In the genomic region with DNA sequence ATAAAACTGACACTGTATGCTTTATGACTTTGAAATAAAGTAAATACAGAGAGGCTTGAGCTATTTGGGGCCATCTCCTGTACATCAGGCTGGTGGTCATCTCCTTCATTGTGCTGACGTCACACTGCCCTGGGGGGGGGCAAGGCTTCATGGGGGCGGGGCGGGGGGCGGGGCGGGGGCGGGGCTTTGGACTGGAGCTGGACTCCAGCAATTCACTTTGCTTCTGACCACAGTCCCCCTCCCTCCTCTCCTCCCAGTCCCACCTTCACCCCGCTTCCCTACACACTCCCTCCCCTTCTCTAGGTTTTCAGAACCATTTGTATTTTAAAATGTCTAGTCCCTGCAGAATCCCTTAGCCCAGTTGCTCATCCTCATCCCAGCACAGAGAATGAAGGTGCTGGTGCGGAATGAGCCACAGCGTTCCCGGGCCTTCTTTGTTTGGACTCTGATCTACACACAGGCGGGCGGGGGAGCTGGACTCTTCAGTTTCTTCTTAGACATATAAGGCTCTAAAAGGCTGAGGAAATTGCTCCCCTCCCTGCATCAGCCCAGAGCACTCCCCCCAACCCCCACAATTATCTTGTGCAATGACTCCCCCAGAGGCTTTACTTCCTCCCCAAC, we compare ENCODE assay signal across 9 mouse cellular contexts. TPM values are rescaled to one million over a fixed set of nuclear protein-coding genes. Genes with fewer than 3 reads are reported as not detected.
DNase-seq lines count a peak whose midpoint lies in the region; ATAC-seq and TF ChIP-seq lines count a peak whose summit lies in the region.
"Had no signal": no experiment of that assay in that cellular context is flagged by ENCODE, and none has a peak within 500 bp of the region (broad histone marks: within the 10 kb centered on the region; RNA-seq: fewer than 3 reads in every experiment).

No protein-coding gene starts in this region.

- intact Hi-C loops in gastrocnemius, postnatal 14 days (cut with DNase I; ENCODE audit: low total_unique reads), result no loop called here

- peak; percentile 49 for ATAC-seq in hindbrain, embryonic 15.5 days (ENCODE audit: low FRiP score, low read depth)
- no peak for ATAC-seq in liver, embryonic 12.5 days

- peak overlapping the region; percentile 57 for H3K4me2 ChIP-seq in hindbrain, embryonic 15.5 days
- peak overlapping the region; percentile 49 for H3K4me2 ChIP-seq in liver, embryonic 12.5 days

- WGBS in hindbrain, embryonic 15.5 days, result 2% methylated on average over 12 of the region's 12 CpGs
- WGBS in liver, embryonic 12.5 days (ENCODE audit: insufficient replicate concordance), result 4% methylated on average over 12 of the region's 12 CpGs

- H3K4me1 ChIP-seq in MEL (ENCODE audit: control insufficient read depth in 1 of 2, insufficient read depth in 2 of 2, low read length in 2 of 2), result peaks cover 6 to 16% of the 10 kb centered on the region in 2 experiments
- peaks cover 17% of the 10 kb centered on the region for H3K4me1 ChIP-seq in hindbrain, embryonic 15.5 days (replicated peaks)
- H3K4me1 ChIP-seq in liver, embryonic 12.5 days, result peaks cover 20% of the 10 kb centered on the region; the same call in 1 of the 2 replicates

- H3K79me2 ChIP-seq in MEL (ENCODE audit: control insufficient read depth, insufficient read depth, low read length, poor library complexity), result no peaks in the 10 kb centered on the region

- peak overlapping the region; percentile 37 to 44 for H3K4me3 ChIP-seq in MEL (ENCODE audit: control insufficient read depth in 1 of 2, insufficient read depth in 1 of 2, low read depth in 2 of 2, low read length in 2 of 2)
- peak overlapping the region; percentile 24 for H3K4me3 ChIP-seq in hindbrain, embryonic 15.5 days
- peak overlapping the region; percentile 10 for H3K4me3 ChIP-seq in liver, embryonic 12.5 days

- peak; percentile 26 for DNase-seq in MEL (ENCODE audit: low read depth, low spot score)
- DNase-seq in embryo, embryonic 10 days (ENCODE audit: low spot score), result peak; percentile 45
- DNase-seq in retina, postnatal 1 day, result peak; percentile 60
- no peak for DNase-seq in gastrocnemius, postnatal 14 days
- DNase-seq in layer of hippocampus, adult 9-10 months (ENCODE audit: low spot score), result no peak
- DNase-seq in urinary bladder, postnatal 25 days (ENCODE audit: low spot score), result no peak

- no peak for TF ChIP-seq POLR2A in MEL (IDR thresholded peaks at IDR 0.05; ENCODE audit: control insufficient read depth in 1 of 2, insufficient read depth in 1 of 2, low read depth in 1 of 2, low read length in 2 of 2, poor library complexity in 1 of 2)

- H3K9ac ChIP-seq in MEL (ENCODE audit: control insufficient read depth, low read depth, low read length, poor library complexity, severe bottlenecking), result peak overlapping the region; percentile 46
- H3K9ac ChIP-seq in hindbrain, embryonic 15.5 days, result peak overlapping the region; percentile 31; the same call in 1 of the 2 replicates
- no peak overlapping the region for H3K9ac ChIP-seq in liver, embryonic 12.5 days

- TF ChIP-seq RAD21 in MEL (IDR thresholded peaks at IDR 0.05; ENCODE audit: low read depth, low read length), result no peak

- peaks cover 0 to 4% of the 10 kb centered on the region in 2 experiments; a peak in 2 of 4 replicates for H3K27me3 ChIP-seq in MEL (ENCODE audit: control insufficient read depth in 1 of 2, insufficient read depth in 2 of 2, low read length in 2 of 2)
- H3K27me3 ChIP-seq in hindbrain, embryonic 15.5 days, result no peaks in the 10 kb centered on the region
- H3K27me3 ChIP-seq in liver, embryonic 12.5 days (replicated peaks), result peaks cover 55% of the 10 kb centered on the region

- no peak overlapping the region for H3K27ac ChIP-seq in MEL (ENCODE audit: control insufficient read depth, low read depth, low read length)
- peak overlapping the region; percentile 44; the same call in 1 of the 2 replicates for H3K27ac ChIP-seq in hindbrain, embryonic 15.5 days (replicated peaks)
- H3K27ac ChIP-seq in liver, embryonic 12.5 days, result no peak overlapping the region

- peaks cover 0 to 7% of the 10 kb centered on the region in 2 experiments; a peak in 2 of 4 replicates for H3K36me3 ChIP-seq in MEL (ENCODE audit: control insufficient read depth in 1 of 2, insufficient read depth in 2 of 2, low read length in 2 of 2)
- H3K36me3 ChIP-seq in hindbrain, embryonic 15.5 days, result no peaks in the 10 kb centered on the region
- no peaks in the 10 kb centered on the region for H3K36me3 ChIP-seq in liver, embryonic 12.5 days

- no peaks in the 10 kb centered on the region for H3K9me3 ChIP-seq in MEL (replicated peaks; ENCODE audit: insufficient read depth, low read length)
- H3K9me3 ChIP-seq in hindbrain, embryonic 15.5 days, result no peaks in the 10 kb centered on the region
- H3K9me3 ChIP-seq in liver, embryonic 12.5 days (replicated peaks), result no peaks in the 10 kb centered on the region

- no peak for TF ChIP-seq CTCF in MEL (IDR thresholded peaks at IDR 0.05 in 2 of 3, conservative IDR thresholded peaks at IDR 0.05 in 1 of 3; ENCODE audit: control insufficient read depth in 1 of 3, insufficient read depth in 1 of 3, low read depth in 2 of 3, low read length in 3 of 3, poor library complexity in 1 of 3, severe bottlenecking in 1 of 3)

- TF ChIP-seq EP300 in MEL (IDR thresholded peaks at IDR 0.05; ENCODE audit: low read depth in 1 of 2, low read length in 2 of 2), result no peak

TF ChIP-seq in MEL, 35 proteins besides CTCF, POLR2A, EP300 and RAD21:
- TF ChIP-seq POLR2AphosphoS5 (IDR thresholded peaks at IDR 0.05; ENCODE audit: borderline replicate concordance, low read depth, low read length) (no peak), MXI1 (IDR thresholded peaks at IDR 0.05; ENCODE audit: low read depth, low read length) (no peak), CHD1 (IDR thresholded peaks at IDR 0.05; ENCODE audit: low read depth, low read length) (no peak), USF2 (IDR thresholded peaks at IDR 0.05; ENCODE audit: borderline replicate concordance in 1 of 2, insufficient read depth in 1 of 2, low read depth in 1 of 2, low read length in 2 of 2) (no peak), MAX (IDR thresholded peaks at IDR 0.05; ENCODE audit: low read length) (no peak), MAFK (IDR thresholded peaks at IDR 0.05; ENCODE audit: borderline replicate concordance, low read depth, low read length) (no peak), USF1 (IDR thresholded peaks at IDR 0.05; ENCODE audit: low read depth, low read length) (no peak), MYB (IDR thresholded peaks at IDR 0.05; ENCODE audit: low read depth, low read length) (no peak), ELF1 (IDR thresholded peaks at IDR 0.05; ENCODE audit: low read depth, low read length) (no peak), E2F4 (IDR thresholded peaks at IDR 0.05; ENCODE audit: borderline replicate concordance, low read depth, low read length) (no peak), JUND (IDR thresholded peaks at IDR 0.05; ENCODE audit: low read depth, low read length) (no peak), HCFC1 (IDR thresholded peaks at IDR 0.05; ENCODE audit: low read depth, low read length) (no peak), RCOR1 (IDR thresholded peaks at IDR 0.05; ENCODE audit: low read depth, low read length) (no peak), POLR2AphosphoS2 (IDR thresholded peaks at IDR 0.05; ENCODE audit: low read length) (no peak), ZNF384 (IDR thresholded peaks at IDR 0.05; ENCODE audit: low read depth, low read length) (no peak)

RNA-seq across cellular contexts. Expression of a gene that starts 3.5 kb away (rescaled TPM):
- 1.9 and 2.0 TPM in 2 replicates for total RNA-seq in MEL (2012; rRNA removed)
- polyA plus RNA-seq in MEL (2012; ENCODE audit: insufficient read depth in 1 of 2, insufficient read length in 2 of 2, low read depth in 1 of 2, low replicate concordance in 2 of 2, missing spikeins in 1 of 2), result 1 to 10 TPM in 1 of 2 experiments, not detected in 1; 2.1 TPM
- polyA plus RNA-seq in hindbrain, embryonic 15.5 days (2015; fragmentation: Nextera tagmentation; extraction: Ambion mirVana), result 17.9 and 19.9 TPM in 2 replicates
- 29.0 and 30.8 TPM in 2 replicates for polyA plus RNA-seq in liver, embryonic 12.5 days (2016; fragmentation: Nextera tagmentation; extraction: Ambion mirVana)
- 1 to 10 TPM in 1 of 2 experiments, under 1 TPM in 1; 1.00 to 1.5 TPM for total RNA-seq in gastrocnemius, postnatal 14 days (2021)

RNA-seq across cellular contexts. Expression of a gene that starts 31.4 kb away (rescaled TPM):
- total RNA-seq in MEL (2012; rRNA removed), result not detected in 2 replicates
- polyA plus RNA-seq in MEL (2012; ENCODE audit: insufficient read depth in 1 of 2, insufficient read length in 2 of 2, low read depth in 1 of 2, low replicate concordance in 2 of 2, missing spikeins in 1 of 2), result not detected
- polyA plus RNA-seq in hindbrain, embryonic 15.5 days (2015; fragmentation: Nextera tagmentation; extraction: Ambion mirVana), result 36.3 and 59.8 TPM in 2 replicates
- not detected in 2 replicates for polyA plus RNA-seq in liver, embryonic 12.5 days (2016; fragmentation: Nextera tagmentation; extraction: Ambion mirVana)
- not detected for total RNA-seq in gastrocnemius, postnatal 14 days (2021)
- total RNA-seq: neutrophil, adult 5-6 weeks had no signal

RNA-seq across cellular contexts. Expression of a gene that starts 53.2 kb away (rescaled TPM):
- total RNA-seq in MEL (2012; rRNA removed), result not detected in 2 replicates
- not detected for polyA plus RNA-seq in MEL (2012; ENCODE audit: insufficient read depth in 1 of 2, insufficient read length in 2 of 2, low read depth in 1 of 2, low replicate concordance in 2 of 2, missing spikeins in 1 of 2)
- 0.35 and 0.42 TPM in 2 replicates for polyA plus RNA-seq in hindbrain, embryonic 15.5 days (2015; fragmentation: Nextera tagmentation; extraction: Ambion mirVana)
- 2.5 and 3.0 TPM in 2 replicates for polyA plus RNA-seq in liver, embryonic 12.5 days (2016; fragmentation: Nextera tagmentation; extraction: Ambion mirVana)
- total RNA-seq in gastrocnemius, postnatal 14 days (2021), result not detected
- total RNA-seq: neutrophil, adult 5-6 weeks had no signal

Comparison
In these comparisons a context has a peak if more than half of its experiments do, and no peak if none do; other contexts are left out.
1. DNase-seq: peak in MEL (single experiment), embryo, embryonic 10 days (single experiment) and retina, postnatal 1 day (single experiment); none in gastrocnemius, postnatal 14 days (single experiment), layer of hippocampus, adult 9-10 months (single experiment) and urinary bladder, postnatal 25 days (single experiment).
2. RNA of a gene that starts 31.4 kb away (polyA plus RNA-seq): 36.3 to 59.8 TPM in hindbrain, embryonic 15.5 days; not detected in MEL and not detected in liver, embryonic 12.5 days; every median in the first group is over 10 times any median in the second.
3. Peak in every context shown above with its lines, with median percentiles within 50 percentile points of each other: H3K4me3 ChIP-seq.